Mouse (Mus musculus) bone marrow, adult 2 months (tissue): ENCODE measurements around the gene Rhag. TPM values are rescaled to one million over a fixed set of nuclear protein-coding genes. Genes with fewer than 3 reads are reported as not detected.

Experiments used
- H3K27ac ChIP-seq: fragments of 200-500 bp; 2 replicates; pipeline ENCODE4 v1.5.1; 2012; ENCODE audit warnings: low read depth, mild to moderate bottlenecking, control low read depth, inconsistent platforms, low read length; ENCODE audit not compliant: control insufficient read depth, poor library complexity, insufficient read depth
- H3K4me1 ChIP-seq: fragments of 200-500 bp; 2 replicates; pipeline ENCODE4 v1.6.1; 2011; ENCODE audit warnings: low read length; ENCODE audit not compliant: control insufficient read depth, insufficient read depth
- H3K4me3 ChIP-seq: fragments of 200-500 bp; replicated peaks from 2 replicates; pipeline ENCODE3; 2011; ENCODE audit warnings: mild to moderate bottlenecking, low read depth, low read length, control low read depth; ENCODE audit not compliant: control insufficient read depth
- CTCF ChIP-seq: fragments of 200-500 bp; IDR thresholded peaks from 2 replicates; pipeline ENCODE4 v1.5.1; 2011; ENCODE audit warnings: low read length, control low read depth; ENCODE audit not compliant: control insufficient read depth, insufficient read depth
- POLR2A ChIP-seq: fragments of 200-500 bp; IDR thresholded peaks from 2 replicates; pipeline ENCODE4 v1.6.1; 2011; ENCODE audit warnings: low read depth, mild to moderate bottlenecking, control low read depth, low read length, borderline replicate concordance; ENCODE audit not compliant: control insufficient read depth
- WGBS: fragments of 180-500 bp; shearing (Covaris S2); methylation state at CpG from one replicate; pipeline ENCODE4 v1.1.7; 2018; 5-methylcytosine and 5-hydroxymethylcytosine counted together
- polyA plus RNA-seq: library from polyadenylated mRNA; stranded (reverse); fragments of >200 nt; gene quantifications from 2 replicates; pipeline ENCODE4 v1.2.4, GENCODE M21; 2011; ENCODE audit warnings: low replicate concordance; ENCODE audit not compliant: missing spikeins, insufficient read depth, insufficient read length

Rhag gene
- polyA plus RNA-seq, 1 experiment = 37.6 TPM

GRCm38 (mm10) chr17:40808071-40808470, 2.9 kb upstream of the Rhag start:
- Histone ChIP-seq H3K4me3 (no peak overlapping the region), H3K27ac (no peak overlapping the region), H3K4me1 (no peaks in the 10 kb centered on the region)
- TF ChIP-seq POLR2A (no peak), CTCF (no peak)

- H3K27ac ChIP-seq = no peak overlapping the region
- peak overlapping the region; percentile 40 for H3K4me3 ChIP-seq
- 58% methylated on average over 1 of the region's 1 CpGs for WGBS
- TF ChIP-seq POLR2A (no peak), CTCF (no peak)
- no peaks in the 10 kb centered on the region for H3K4me1 ChIP-seq
Observed at GRCm38 (mm10) chr17:40811560-40811959, 634 bp downstream of the Rhag start.

- Histone ChIP-seq H3K4me1 (no peaks in the 10 kb centered on the region), H3K4me3 (peak overlapping the region; percentile 28), H3K27ac (no peak overlapping the region)
- TF ChIP-seq CTCF (no peak), POLR2A (no peak)
- 61% methylated on average over 2 of the region's 2 CpGs for WGBS
Observed at GRCm38 (mm10) chr17:40812259-40812658, 1.3 kb downstream of the Rhag start.

GRCm38 (mm10) chr17:40817340-40817943, 6.5 kb downstream of the Rhag start:
- Histone ChIP-seq H3K4me1 (peaks cover 1% of the 10 kb centered on the region; the same call in 1 of the 2 replicates), H3K27ac (no peak overlapping the region; the same call in 1 of the 2 replicates), H3K4me3 (no peak overlapping the region)
- TF ChIP-seq CTCF (no peak), POLR2A (no peak)
- WGBS = 61% methylated on average over 4 of the region's 4 CpGs

GRCm38 (mm10) chr17:40821477-40821876, 10.6 kb downstream of the Rhag start:
- Histone ChIP-seq H3K27ac (no peak overlapping the region), H3K4me3 (no peak overlapping the region), H3K4me1 (peaks cover 1% of the 10 kb centered on the region; the same call in 1 of the 2 replicates)
- no peak for TF ChIP-seq CTCF
- no peak for TF ChIP-seq POLR2A
- WGBS = 13% methylated on average over 9 of the region's 9 CpGs

GRCm38 (mm10) chr17:40823817-40824216, 12.9 kb downstream of the Rhag start:
- TF ChIP-seq POLR2A (no peak), CTCF (no peak)
- WGBS = 13% methylated on average over 4 of the region's 4 CpGs
- Histone ChIP-seq H3K4me1 (peaks cover 1% of the 10 kb centered on the region; the same call in 1 of the 2 replicates), H3K4me3 (no peak overlapping the region), H3K27ac (no peak overlapping the region)

GRCm38 (mm10) chr17:40824549-40824948, 13.6 kb downstream of the Rhag start:
- H3K4me1 ChIP-seq = peaks cover 1% of the 10 kb centered on the region; the same call in 1 of the 2 replicates
- H3K4me3 ChIP-seq = no peak overlapping the region
- WGBS = 20% methylated on average over 8 of the region's 8 CpGs
- H3K27ac ChIP-seq = no peak overlapping the region
- no peak for TF ChIP-seq POLR2A
- 0 out of 2 replicates have a peak, but pooled peaks have one; percentile 3 for TF ChIP-seq CTCF

- Histone ChIP-seq H3K4me1 (no peaks in the 10 kb centered on the region), H3K27ac (no peak overlapping the region), H3K4me3 (no peak overlapping the region)
- TF ChIP-seq POLR2A = no peak
- TF ChIP-seq CTCF = no peak
- WGBS = 33% methylated on average over 2 of the region's 2 CpGs
Observed at GRCm38 (mm10) chr17:40831870-40832269, 20.9 kb downstream of the Rhag start.

- no peak for TF ChIP-seq CTCF
- no peak for TF ChIP-seq POLR2A
- Histone ChIP-seq H3K27ac (no peak overlapping the region), H3K4me1 (no peaks in the 10 kb centered on the region), H3K4me3 (no peak overlapping the region)
Observed at GRCm38 (mm10) chr17:40837308-40837707, 26.4 kb downstream of the Rhag start.
